Mouse (Mus musculus): ENCODE data around the gene Gm10959. TPM values are rescaled to one million over a fixed set of nuclear protein-coding genes. Genes with fewer than 3 reads are reported as not detected.

Gm10959 gene
- total and polyA plus RNA-seq, 3 experiments: not detected

DNA sequence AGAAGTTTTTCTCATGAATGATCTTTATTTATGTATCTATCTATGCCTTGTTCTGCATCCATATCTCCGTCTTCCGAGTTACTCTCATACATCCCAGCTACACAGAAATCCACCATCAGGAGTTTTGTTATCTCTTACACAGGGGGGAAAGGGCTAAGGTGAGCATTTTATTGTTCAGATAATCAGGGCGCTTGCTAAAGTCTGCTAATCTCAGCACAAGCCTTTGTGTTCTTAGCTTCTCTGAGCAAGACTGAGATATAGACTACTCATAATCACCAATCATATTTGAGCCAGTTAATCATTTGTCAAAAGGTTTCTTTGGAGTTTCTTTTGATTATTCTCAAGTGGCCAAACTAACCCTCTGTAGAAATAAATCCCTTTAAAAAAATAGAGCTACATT, 41.6 kb downstream of the Gm10959 start:
- no peak for TF ChIP-seq RCOR1 (IDR thresholded peaks at IDR 0.05; ENCODE audit: low read depth, low read length)
- no peak for TF ChIP-seq GABPA (IDR thresholded peaks at IDR 0.05; ENCODE audit: low read depth, low read length)
- Histone ChIP-seq H3K79me2 (ENCODE audit: control insufficient read depth, insufficient read depth, low read length, poor library complexity) (no peaks in the 10 kb centered on the region), H3K4me3 (ENCODE audit: control insufficient read depth in 1 of 2, insufficient read depth in 1 of 2, low read depth in 2 of 2, low read length in 2 of 2) (no peak overlapping the region), H3K9me3 (replicated peaks; ENCODE audit: insufficient read depth, low read length) (no peaks in the 10 kb centered on the region), H3K4me1 (ENCODE audit: control insufficient read depth in 1 of 2, insufficient read depth in 2 of 2, low read length in 2 of 2) (no peaks in the 10 kb centered on the region), H3K27me3 (ENCODE audit: control insufficient read depth in 1 of 2, insufficient read depth in 2 of 2, low read length in 2 of 2) (no peaks in the 10 kb centered on the region), H3K27ac (ENCODE audit: control insufficient read depth, low read depth, low read length) (no peak overlapping the region), H3K36me3 (ENCODE audit: control insufficient read depth in 1 of 2, insufficient read depth in 2 of 2, low read length in 2 of 2) (no peaks in the 10 kb centered on the region), H3K9ac (ENCODE audit: control insufficient read depth, low read depth, low read length, poor library complexity, severe bottlenecking) (no peak overlapping the region)
- no peak for DNase-seq (ENCODE audit: low read depth, low spot score)

DNA sequence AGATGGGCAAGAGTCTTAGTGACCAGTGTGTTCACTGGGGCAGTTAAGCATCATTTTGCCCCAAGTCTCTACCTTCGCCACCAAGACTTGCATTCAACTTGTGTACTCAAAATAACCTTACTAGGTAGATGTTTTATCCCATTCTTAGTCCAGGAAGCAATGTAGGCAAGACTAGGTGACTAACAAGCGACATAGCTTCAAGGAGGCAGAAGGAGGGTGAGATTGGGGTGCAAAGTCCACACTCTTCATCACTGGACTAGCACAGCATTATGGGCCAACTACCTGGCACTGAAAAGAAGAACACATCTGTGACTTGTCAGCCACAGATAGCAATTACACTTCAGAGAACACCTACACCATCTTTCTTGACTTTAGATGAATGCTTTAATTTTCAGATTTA, 42.3 kb downstream of the Gm10959 start:
- H3K36me3 ChIP-seq (ENCODE audit: control insufficient read depth in 1 of 2, insufficient read depth in 2 of 2, low read length in 2 of 2): no peaks in the 10 kb centered on the region
- H3K4me1 ChIP-seq (ENCODE audit: control insufficient read depth in 1 of 2, insufficient read depth in 2 of 2, low read length in 2 of 2): no peaks in the 10 kb centered on the region
- H3K4me3 ChIP-seq (ENCODE audit: control insufficient read depth in 1 of 2, insufficient read depth in 1 of 2, low read depth in 2 of 2, low read length in 2 of 2): no peak overlapping the region
- H3K9me3 ChIP-seq (replicated peaks; ENCODE audit: insufficient read depth, low read length): no peaks in the 10 kb centered on the region
- no peaks in the 10 kb centered on the region for H3K79me2 ChIP-seq (ENCODE audit: control insufficient read depth, insufficient read depth, low read length, poor library complexity)
- no peaks in the 10 kb centered on the region for H3K27me3 ChIP-seq (ENCODE audit: control insufficient read depth in 1 of 2, insufficient read depth in 2 of 2, low read length in 2 of 2)
- no peak for TF ChIP-seq ZC3H11A (IDR thresholded peaks at IDR 0.05; ENCODE audit: low read depth, low read length)
- TF ChIP-seq GATA1 (IDR thresholded peaks at IDR 0.05; ENCODE audit: low read depth, low read length): no peak
- TF ChIP-seq NELFE (IDR thresholded peaks at IDR 0.05; ENCODE audit: low read depth, low read length): no peak
- TF ChIP-seq ZMIZ1 (IDR thresholded peaks at IDR 0.05; ENCODE audit: low read depth, low read length): no peak
- no peak for TF ChIP-seq JUND (IDR thresholded peaks at IDR 0.05; ENCODE audit: low read depth, low read length)
- no peak for TF ChIP-seq POLR2A (IDR thresholded peaks at IDR 0.05; ENCODE audit: control insufficient read depth in 1 of 2, insufficient read depth in 1 of 2, low read depth in 1 of 2, low read length in 2 of 2, poor library complexity in 1 of 2)
- TF ChIP-seq RAD21 (IDR thresholded peaks at IDR 0.05; ENCODE audit: low read depth, low read length): no peak
- TF ChIP-seq KAT2A (conservative IDR thresholded peaks at IDR 0.05; ENCODE audit: low read depth, low read length): no peak
- TF ChIP-seq MXI1 (IDR thresholded peaks at IDR 0.05; ENCODE audit: low read depth, low read length): no peak
- H3K9ac ChIP-seq (ENCODE audit: control insufficient read depth, low read depth, low read length, poor library complexity, severe bottlenecking): no peak overlapping the region
- no peak overlapping the region for H3K27ac ChIP-seq (ENCODE audit: control insufficient read depth, low read depth, low read length)
- no peak for DNase-seq (ENCODE audit: low read depth, low spot score)

DNA sequence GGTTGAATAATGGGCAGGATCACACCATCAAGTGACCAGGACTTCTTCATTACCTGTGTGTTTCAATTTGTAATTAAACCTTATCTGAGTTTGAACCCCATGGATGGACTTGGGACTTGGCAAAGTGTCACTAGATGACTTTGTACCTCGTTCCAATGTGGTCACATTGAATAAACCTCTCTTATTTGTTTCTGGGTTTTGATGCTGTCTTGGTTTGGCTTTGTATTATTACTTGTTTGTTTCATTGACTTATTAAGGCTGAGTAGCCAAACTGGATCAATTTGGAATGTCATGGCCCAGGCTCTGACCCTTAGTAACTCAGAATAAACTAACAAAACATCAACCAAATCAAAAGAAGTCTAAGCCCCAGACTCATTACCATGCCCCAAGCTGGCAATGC, 47.6 kb downstream of the Gm10959 start:
- Histone ChIP-seq H3K79me2 (ENCODE audit: control insufficient read depth, insufficient read depth, low read length, poor library complexity) (no peaks in the 10 kb centered on the region), H3K36me3 (ENCODE audit: control insufficient read depth in 1 of 2, insufficient read depth in 2 of 2, low read length in 2 of 2) (no peaks in the 10 kb centered on the region), H3K27me3 (ENCODE audit: control insufficient read depth in 1 of 2, insufficient read depth in 2 of 2, low read length in 2 of 2) (no peaks in the 10 kb centered on the region), H3K4me3 (ENCODE audit: control insufficient read depth in 1 of 2, insufficient read depth in 1 of 2, low read depth in 2 of 2, low read length in 2 of 2) (no peak overlapping the region), H3K27ac (ENCODE audit: control insufficient read depth, low read depth, low read length) (no peak overlapping the region), H3K9ac (ENCODE audit: control insufficient read depth, low read depth, low read length, poor library complexity, severe bottlenecking) (no peak overlapping the region), H3K9me3 (replicated peaks; ENCODE audit: insufficient read depth, low read length) (no peaks in the 10 kb centered on the region), H3K4me1 (ENCODE audit: control insufficient read depth in 1 of 2, insufficient read depth in 2 of 2, low read length in 2 of 2) (no peaks in the 10 kb centered on the region)
- no peak for DNase-seq (ENCODE audit: low read depth, low spot score)
- TF ChIP-seq ELF1 (IDR thresholded peaks at IDR 0.05; ENCODE audit: low read depth, low read length): no peak
- TF ChIP-seq RAD21 (IDR thresholded peaks at IDR 0.05; ENCODE audit: low read depth, low read length): no peak
- TF ChIP-seq MYB (IDR thresholded peaks at IDR 0.05; ENCODE audit: low read depth, low read length): no peak
- TF ChIP-seq USF1 (IDR thresholded peaks at IDR 0.05; ENCODE audit: low read depth, low read length): no peak
- no peak for TF ChIP-seq RCOR1 (IDR thresholded peaks at IDR 0.05; ENCODE audit: low read depth, low read length)
- no peak for TF ChIP-seq USF2 (IDR thresholded peaks at IDR 0.05; ENCODE audit: borderline replicate concordance in 1 of 2, insufficient read depth in 1 of 2, low read depth in 1 of 2, low read length in 2 of 2)
- TF ChIP-seq GABPA (IDR thresholded peaks at IDR 0.05; ENCODE audit: low read depth, low read length): no peak
- TF ChIP-seq TAL1 (IDR thresholded peaks at IDR 0.05; ENCODE audit: low read length): no peak
- no peak for TF ChIP-seq ZC3H11A (IDR thresholded peaks at IDR 0.05; ENCODE audit: low read depth, low read length)
- no peak for TF ChIP-seq BHLHE40 (IDR thresholded peaks at IDR 0.05; ENCODE audit: borderline replicate concordance, low read depth, low read length)
- TF ChIP-seq POLR2A (IDR thresholded peaks at IDR 0.05; ENCODE audit: control insufficient read depth in 1 of 2, insufficient read depth in 1 of 2, low read depth in 1 of 2, low read length in 2 of 2, poor library complexity in 1 of 2): no peak
